Mouse (Mus musculus) right cerebral cortex, postnatal 4 days (tissue): Measurements from ENCODE around the gene Muc2.
A peak's percentile ranks its signal among the peaks of the same experiment; 100 is the strongest.
"Not testable (repeated sequence)": the region's sequence is repeated elsewhere in the genome, so short reads cannot be mapped to it uniquely, and the experiment has no call there.

ENCODE experiments used
- DNase-seq: peaks from one replicate; pipeline ENCODE4 v3.0.0-alpha.2; 2022

Muc2 gene

DNA sequence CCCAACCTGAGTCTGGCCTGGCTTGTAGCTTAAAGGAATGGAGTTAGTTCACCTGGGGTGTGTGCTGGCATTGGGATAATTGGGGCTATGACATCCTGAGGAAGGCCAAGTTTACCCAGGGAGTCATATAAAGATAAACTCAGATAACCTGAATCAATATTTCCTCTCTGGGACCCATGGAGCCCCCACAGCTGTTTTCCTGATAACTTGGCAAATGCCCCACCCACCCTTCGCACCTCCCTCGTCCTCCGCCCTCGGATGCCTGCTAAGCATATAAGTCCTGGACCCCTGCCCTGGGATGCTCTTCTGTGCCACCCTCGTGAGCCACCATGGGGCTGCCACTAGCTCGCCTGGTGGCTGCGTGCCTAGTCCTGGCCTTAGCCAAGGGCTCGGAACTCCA is at the start of gene Muc2:
Gene Muc2 (plus strand): TSS at position 301 of the 400 bp plus-strand sequence.
- no peak for DNase-seq

- DNase-seq: no peak
Measured at GRCm38 (mm10) chr7:141642375-141642774, 47.8 kb upstream of the Muc2 start.

GRCm38 (mm10) chr7:141643160-141643559 is 47.0 kb upstream of the Muc2 start:
- DNase-seq: no peak

- no peak for DNase-seq
Measured at GRCm38 (mm10) chr7:141647083-141647482, 43.1 kb upstream of the Muc2 start.

- DNase-seq: no peak
Measured at GRCm38 (mm10) chr7:141647815-141648214, 42.3 kb upstream of the Muc2 start.

GRCm38 (mm10) chr7:141652191-141652590 is 37.9 kb upstream of the Muc2 start:
- no peak for DNase-seq

DNA sequence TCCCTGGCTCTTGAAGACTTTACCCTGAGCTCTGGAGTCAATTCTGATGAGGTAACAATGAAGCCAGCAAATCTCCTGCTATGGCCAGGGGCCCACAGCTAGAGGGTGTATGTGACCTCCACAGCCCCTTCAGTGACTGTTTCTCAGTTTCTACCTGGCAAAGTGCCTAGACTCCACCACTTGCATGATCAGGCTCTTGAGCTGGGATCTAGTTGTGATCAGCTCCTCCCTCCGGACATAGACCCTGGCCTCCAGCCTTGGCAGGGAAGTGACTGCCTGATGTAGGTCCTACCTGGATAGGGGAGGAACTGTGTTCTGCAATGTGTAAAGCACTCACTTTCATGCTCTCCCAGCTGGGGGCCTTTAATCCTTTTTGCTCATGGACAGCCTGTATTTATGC is 29.8 kb upstream of the Muc2 start:
- DNase-seq: no peak

DNA sequence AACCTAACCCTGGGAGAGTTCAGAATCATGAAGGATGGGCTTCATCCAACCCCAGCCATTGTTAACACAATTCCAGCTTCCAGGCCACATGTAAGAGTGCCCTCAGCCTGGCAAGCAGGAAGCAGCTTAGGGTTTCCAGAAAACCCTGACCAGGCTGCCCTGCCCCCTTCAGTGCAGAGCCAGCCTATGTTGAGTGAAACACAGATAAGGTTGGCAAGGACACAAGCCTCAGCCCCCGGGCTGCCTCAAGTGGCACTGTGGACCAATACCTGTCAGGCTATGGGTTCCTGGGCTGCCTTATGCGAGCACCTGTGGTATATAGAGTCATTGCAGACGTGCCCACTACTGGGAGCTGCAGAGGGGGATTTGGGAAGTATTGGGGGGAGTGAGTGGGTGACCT is 28.7 kb upstream of the Muc2 start:
- no peak for DNase-seq

- no peak for DNase-seq
Measured at GRCm38 (mm10) chr7:141662223-141662622, 27.9 kb upstream of the Muc2 start.

GRCm38 (mm10) chr7:141666190-141666589 is 23.9 kb upstream of the Muc2 start:
- no peak for DNase-seq

DNA sequence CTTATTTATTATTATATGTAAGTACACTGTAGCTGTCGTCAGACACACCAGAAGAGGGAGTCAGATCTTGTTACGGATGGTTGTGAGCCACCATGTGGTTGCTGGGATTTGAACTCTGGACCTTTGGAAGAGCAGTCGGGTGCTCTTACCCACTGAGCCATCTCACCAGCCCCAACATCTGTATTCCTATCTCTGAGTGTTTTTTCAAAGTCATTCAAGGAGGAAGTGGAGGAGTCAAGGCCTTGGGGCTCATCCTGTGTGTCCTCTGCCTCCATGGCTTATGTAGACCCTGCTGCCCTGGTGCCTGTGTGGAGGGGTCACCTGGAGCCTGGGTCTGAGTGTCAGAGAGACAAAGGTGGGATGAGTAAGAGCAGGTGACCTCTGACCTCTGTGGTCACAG is 21.0 kb upstream of the Muc2 start:
- DNase-seq: not testable (repeated sequence)

DNA sequence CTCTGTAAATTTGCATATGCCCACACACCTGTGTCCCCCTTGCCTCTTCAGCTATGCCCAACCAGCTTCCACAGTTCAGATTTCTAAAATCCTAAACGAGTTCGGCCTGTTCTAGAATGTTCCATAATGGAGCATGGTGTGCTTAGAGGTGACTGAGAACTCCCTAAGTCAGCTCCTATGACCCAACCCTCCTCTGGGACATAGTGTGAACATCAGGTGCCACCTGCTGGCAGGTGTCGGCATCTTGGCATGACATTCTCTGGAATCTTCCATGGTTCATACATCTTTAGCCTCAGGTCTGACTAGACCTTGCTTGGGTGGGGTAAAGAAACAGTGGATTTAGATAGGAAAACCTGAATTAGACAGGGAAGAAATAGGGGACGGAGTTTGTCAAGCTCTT is 19.1 kb upstream of the Muc2 start:
- no peak for DNase-seq

DNA sequence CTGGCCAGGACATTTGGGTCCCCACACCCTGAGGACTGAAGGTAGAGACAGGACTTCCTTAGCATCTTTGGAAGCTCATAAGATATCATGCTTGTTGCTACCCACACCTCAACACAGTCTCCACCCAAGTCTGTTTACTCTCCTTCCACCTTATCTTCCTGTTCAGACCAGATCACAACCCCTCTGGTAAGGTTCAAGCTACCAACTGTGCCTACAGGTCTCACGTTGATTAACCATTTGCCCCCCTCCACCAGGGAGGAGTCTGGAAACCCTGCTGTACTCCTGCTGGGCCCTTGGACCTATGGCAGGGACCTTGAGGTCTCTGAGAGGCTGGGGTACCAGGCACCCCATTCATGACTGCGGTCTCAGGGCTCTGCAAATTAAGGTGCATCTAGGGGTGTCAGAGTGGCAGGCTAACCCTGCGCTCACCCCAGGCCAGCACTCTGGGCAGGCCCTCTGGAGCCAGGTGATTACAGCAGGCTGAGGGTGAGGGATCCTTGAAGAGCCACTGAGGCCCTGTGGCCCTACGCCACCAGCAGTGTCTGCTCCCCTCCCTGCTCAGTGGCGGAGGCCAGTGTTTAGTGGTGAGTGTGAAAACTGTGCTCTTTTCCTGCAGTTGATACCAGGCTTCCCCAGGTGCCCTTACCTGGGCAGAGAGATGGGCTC is 18.4 kb upstream of the Muc2 start:
- DNase-seq: no peak

DNA sequence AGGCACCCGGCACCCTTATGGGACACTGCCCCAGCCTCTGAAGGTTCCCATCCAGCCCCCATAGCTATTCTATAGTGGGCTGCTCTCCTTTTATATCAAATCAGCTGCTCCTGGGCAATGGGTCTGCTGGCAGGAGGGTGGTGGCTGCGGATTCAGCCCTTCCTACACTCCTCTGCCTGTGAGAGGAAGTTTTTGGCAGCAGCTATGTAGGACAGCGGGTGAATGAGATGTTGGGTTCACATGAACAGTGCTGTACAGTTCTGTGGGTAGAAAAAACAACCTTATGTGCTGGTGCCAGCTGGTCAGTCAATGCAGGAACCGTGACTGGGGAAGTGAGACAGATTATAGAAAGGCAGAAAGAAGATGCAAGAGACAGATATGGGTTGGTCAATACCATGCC is 11.2 kb upstream of the Muc2 start:
- no peak for DNase-seq

- DNase-seq: no peak
Measured at GRCm38 (mm10) chr7:141687330-141687729, 2.8 kb upstream of the Muc2 start.

- DNase-seq: no peak
Measured at GRCm38 (mm10) chr7:141693591-141694273, 3.6 kb downstream of the Muc2 start.

GRCm38 (mm10) chr7:141694274-141694639 is 4.1 kb downstream of the Muc2 start:
- no peak for DNase-seq

GRCm38 (mm10) chr7:141696538-141696937 is 6.4 kb downstream of the Muc2 start:
- DNase-seq: no peak

DNA sequence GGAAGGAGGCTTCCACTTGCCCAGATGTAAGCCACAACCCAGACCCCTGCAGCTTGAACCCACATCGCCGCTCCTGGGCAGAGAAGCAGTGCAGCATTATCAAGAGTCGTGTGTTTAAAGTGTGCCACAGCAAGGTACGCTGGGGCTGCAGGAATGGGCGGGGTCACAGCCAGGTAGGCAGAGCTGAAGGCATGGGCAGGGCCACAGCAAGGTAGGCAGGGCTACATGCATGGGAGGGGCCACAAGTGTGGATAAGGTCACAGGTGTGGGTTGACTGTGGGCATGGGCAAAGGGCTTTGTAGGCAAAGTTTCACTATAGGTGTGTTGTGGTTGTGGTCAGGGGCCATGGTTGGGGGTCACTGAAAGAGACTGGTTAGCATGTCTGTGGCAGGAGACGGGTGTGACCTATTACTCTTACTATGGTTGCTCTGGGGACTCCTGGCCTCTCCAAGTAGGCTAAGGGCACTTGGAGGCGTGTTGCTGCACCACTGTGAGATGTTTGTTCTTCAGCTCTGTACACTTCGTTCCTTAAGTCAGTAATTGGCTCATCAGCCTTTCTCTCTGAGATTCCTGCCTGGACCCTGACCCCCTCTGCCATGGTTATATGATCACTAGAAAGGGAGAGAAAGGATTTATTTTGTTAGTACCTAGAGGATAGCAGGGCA is 9.5 kb downstream of the Muc2 start:
- no peak for DNase-seq

DNA sequence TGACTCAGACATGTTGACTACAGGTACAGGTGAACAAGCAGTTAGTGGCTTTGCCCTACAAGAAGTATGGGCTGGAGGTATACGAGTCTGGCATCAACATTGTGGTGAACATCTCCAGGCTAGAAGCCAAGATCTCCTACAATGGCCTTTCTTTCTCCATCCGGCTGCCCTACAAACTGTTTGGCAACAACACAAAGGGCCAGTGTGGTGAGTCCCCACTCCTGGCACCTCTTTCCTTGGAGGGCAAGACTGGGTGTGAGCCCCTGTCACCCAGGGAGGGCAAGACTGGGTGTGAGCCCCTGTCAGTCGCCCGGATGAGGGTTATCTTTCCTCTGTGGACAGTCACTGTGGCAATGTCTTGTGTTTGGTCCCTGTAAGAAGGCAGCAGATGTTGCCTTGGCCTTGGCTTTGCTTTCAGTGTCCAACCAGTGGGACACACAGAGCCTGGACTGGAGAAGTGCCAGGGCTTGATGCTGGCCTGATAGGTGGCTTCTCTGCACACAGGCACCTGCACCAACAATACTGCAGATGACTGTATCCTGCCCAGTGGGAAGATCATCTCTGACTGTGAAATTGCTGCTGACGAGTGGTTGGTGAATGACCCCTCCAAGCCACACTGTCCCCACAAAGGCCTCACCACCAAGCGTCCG is 57.4 kb downstream of the Muc2 start:
- DNase-seq: no peak

DNA sequence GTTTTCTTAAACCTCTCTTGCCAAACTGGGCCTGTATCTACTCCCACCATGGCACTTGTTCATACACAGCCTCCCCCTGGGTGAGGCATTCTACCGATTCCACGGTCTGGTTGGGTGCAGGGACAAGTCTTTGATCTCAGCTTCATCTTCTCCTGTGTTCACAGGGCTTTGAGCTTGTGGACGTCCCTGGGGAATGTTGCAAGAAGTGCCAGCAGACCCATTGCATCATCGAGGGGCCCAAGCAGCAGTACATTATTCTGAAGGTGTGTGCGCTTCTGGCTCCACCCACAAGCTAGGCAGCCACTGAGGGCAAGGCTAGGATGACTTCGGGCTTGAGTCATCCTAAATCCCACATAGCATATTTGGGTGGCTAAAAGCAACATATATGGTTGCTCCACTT is 62.4 kb downstream of the Muc2 start:
- DNase-seq: no peak

DNA sequence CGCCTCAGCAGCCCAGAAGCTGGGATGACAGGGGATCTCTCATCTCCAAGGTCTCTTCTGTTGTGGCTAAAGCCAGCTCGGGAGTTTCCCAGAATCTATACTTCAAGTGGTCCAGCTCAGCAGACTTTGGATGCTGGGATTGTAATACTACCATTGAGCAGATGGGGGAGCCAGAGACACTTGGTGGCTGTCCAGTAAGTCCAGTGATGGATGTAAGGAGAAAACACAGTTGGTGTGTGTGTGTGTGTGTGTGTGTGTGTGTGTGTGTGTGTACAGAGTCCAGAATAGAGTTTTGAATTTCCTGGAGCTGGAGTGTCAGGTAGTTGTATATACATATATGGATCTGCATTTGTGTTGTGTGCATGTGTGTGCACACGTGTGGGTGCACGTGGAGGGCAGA is 65.7 kb downstream of the Muc2 start:
- peak; percentile 71 for DNase-seq

- DNase-seq: no peak
Measured at GRCm38 (mm10) chr7:141758291-141758690, 68.2 kb downstream of the Muc2 start.

DNA sequence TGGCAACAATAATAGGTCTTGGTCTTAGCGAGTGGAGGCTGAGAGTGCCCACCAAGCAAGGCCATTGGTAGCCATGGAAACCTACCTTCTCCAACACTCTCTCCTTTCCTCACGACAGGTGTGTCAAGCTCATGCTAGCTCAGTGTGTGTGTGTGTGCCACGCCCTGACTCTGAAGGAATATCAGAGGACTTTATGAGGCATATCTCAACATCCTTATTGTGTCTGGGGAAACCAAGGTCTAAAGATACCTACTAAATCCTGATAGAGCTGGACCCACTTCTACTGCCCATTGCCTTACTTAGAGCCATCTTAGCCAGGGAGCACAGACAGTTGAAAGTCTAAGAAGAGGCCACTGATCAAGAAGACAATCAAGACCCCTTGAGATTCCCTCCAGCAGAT is 80.4 kb downstream of the Muc2 start:
- DNase-seq: no peak
